Mouse (Mus musculus) testis, adult 2 months (tissue): ENCODE measurements around the gene Zfp62. TPM values are rescaled to one million over a fixed set of nuclear protein-coding genes. Genes with fewer than 3 reads are reported as not detected.

Source experiments
- H3K27ac ChIP-seq: fragments of 200-500 bp; 2 replicates; pipeline ENCODE4 v1.5.1; 2012; ENCODE audit warnings: low read depth, low read length; ENCODE audit not compliant: control insufficient read depth, insufficient read depth
- H3K27me3 ChIP-seq: fragments of 200-500 bp; 2 replicates; pipeline ENCODE4 v1.6.1; 2012; ENCODE audit warnings: mild to moderate bottlenecking, low read length, moderate library complexity; ENCODE audit not compliant: control insufficient read depth, insufficient read depth
- H3K36me3 ChIP-seq: fragments of 200-500 bp; 2 replicates; pipeline ENCODE4 v1.6.1; 2012; ENCODE audit warnings: mild to moderate bottlenecking, low read length; ENCODE audit not compliant: control insufficient read depth, insufficient read depth
- H3K4me1 ChIP-seq: fragments of 200-500 bp; 2 replicates; pipeline ENCODE4 v1.6.1; 2012; ENCODE audit warnings: low read length; ENCODE audit not compliant: control insufficient read depth, insufficient read depth
- H3K4me3 ChIP-seq: fragments of 200-500 bp; 2 replicates; pipeline ENCODE4 v1.5.1; 2012; ENCODE audit warnings: low read depth, mild to moderate bottlenecking, low read length, moderate library complexity, mixed read lengths; ENCODE audit not compliant: control insufficient read depth
- CTCF ChIP-seq: fragments of 200-500 bp; IDR thresholded peaks from 2 replicates; pipeline ENCODE4 v1.5.1; 2012; ENCODE audit warnings: low read depth, mild to moderate bottlenecking, inconsistent platforms, low read length, moderate library complexity; ENCODE audit not compliant: control insufficient read depth, insufficient read depth, insufficient replicate concordance
- POLR2A ChIP-seq: fragments of 200-500 bp; IDR thresholded peaks from 2 replicates; pipeline ENCODE4 v1.6.1; 2012; ENCODE audit warnings: low read depth, mild to moderate bottlenecking, inconsistent platforms, low read length, moderate library complexity; ENCODE audit not compliant: control insufficient read depth
- polyA plus RNA-seq: library from polyadenylated mRNA; depleted of rRNA; stranded (reverse); fragments of >200 nt; gene quantifications from 2 replicates; pipeline ENCODE4 v1.2.3, GENCODE M21; 2012

Gene Zfp62
- polyA plus RNA-seq, 1 experiment: 5.4 TPM

- Histone ChIP-seq H3K4me3 (no peak overlapping the region), H3K36me3 (no peaks in the 10 kb centered on the region; the same call in none of the 2 replicates), H3K27me3 (no peaks in the 10 kb centered on the region), H3K4me1 (no peaks in the 10 kb centered on the region), H3K27ac (no peak overlapping the region)
- no peak for TF ChIP-seq CTCF
- no peak for TF ChIP-seq POLR2A
Observed at GRCm38 (mm10) chr11:49212577-49212976, 9.5 kb downstream of the Zfp62 start.

GRCm38 (mm10) chr11:49213505-49213904 is 10.4 kb downstream of the Zfp62 start:
- TF ChIP-seq CTCF: no peak
- Histone ChIP-seq H3K4me1 (no peaks in the 10 kb centered on the region), H3K27ac (no peak overlapping the region), H3K4me3 (no peak overlapping the region), H3K27me3 (no peaks in the 10 kb centered on the region), H3K36me3 (no peaks in the 10 kb centered on the region; the same call in none of the 2 replicates)

DNA sequence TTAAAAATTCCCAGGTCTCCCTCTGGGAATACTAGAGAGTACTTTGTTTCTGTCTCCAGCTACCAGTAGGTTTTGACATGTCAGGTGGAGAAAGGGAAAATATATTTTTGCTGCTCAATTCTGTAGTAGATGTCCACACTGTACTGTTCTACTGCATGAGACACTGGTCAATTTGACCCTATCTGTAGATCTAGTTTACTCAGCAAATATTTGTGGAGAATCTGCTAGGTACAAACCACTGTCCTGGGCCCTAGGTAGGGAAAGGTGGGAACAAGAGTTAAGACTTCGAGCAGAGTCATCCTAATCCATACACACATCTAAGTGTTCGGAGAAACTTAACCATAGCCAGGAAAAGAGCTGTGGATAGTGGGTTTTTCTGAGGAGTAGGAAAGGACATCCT is 16.2 kb downstream of the Zfp62 start:
- H3K27ac ChIP-seq: no peak overlapping the region
- H3K4me1 ChIP-seq: no peaks in the 10 kb centered on the region
- H3K27me3 ChIP-seq: no peaks in the 10 kb centered on the region
- H3K4me3 ChIP-seq: no peak overlapping the region
- no peak for TF ChIP-seq POLR2A
- no peak for TF ChIP-seq CTCF
- H3K36me3 ChIP-seq: no peaks in the 10 kb centered on the region; the same call in none of the 2 replicates

GRCm38 (mm10) chr11:49224455-49224854 is 21.4 kb downstream of the Zfp62 start:
- Histone ChIP-seq H3K27ac (no peak overlapping the region), H3K4me1 (no peaks in the 10 kb centered on the region), H3K4me3 (no peak overlapping the region), H3K36me3 (no peaks in the 10 kb centered on the region), H3K27me3 (no peaks in the 10 kb centered on the region)
- TF ChIP-seq CTCF: no peak
- no peak for TF ChIP-seq POLR2A

DNA sequence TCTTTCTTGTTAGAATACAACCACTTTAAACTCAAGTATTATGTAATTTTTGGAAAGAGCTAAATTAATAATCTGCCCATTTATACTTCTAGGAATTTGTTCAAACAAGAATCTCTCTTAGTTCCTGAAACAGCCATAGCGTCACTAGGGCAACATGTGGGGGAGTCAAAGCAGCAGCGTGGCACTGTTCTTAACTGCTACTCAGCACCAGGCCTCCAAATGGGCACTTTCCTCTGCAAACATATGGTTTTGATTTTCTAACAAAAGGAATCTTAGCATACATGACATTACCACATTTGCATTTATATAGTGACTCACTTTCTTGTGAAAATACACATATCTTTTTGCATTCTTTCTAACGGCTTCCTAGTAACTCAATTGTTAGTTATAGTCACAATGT is 29.7 kb downstream of the Zfp62 start:
- H3K4me3 ChIP-seq: no peak overlapping the region
- no peaks in the 10 kb centered on the region for H3K4me1 ChIP-seq
- TF ChIP-seq CTCF: no peak
- TF ChIP-seq POLR2A: no peak
- no peaks in the 10 kb centered on the region for H3K36me3 ChIP-seq
- no peaks in the 10 kb centered on the region for H3K27me3 ChIP-seq
- H3K27ac ChIP-seq: no peak overlapping the region

DNA sequence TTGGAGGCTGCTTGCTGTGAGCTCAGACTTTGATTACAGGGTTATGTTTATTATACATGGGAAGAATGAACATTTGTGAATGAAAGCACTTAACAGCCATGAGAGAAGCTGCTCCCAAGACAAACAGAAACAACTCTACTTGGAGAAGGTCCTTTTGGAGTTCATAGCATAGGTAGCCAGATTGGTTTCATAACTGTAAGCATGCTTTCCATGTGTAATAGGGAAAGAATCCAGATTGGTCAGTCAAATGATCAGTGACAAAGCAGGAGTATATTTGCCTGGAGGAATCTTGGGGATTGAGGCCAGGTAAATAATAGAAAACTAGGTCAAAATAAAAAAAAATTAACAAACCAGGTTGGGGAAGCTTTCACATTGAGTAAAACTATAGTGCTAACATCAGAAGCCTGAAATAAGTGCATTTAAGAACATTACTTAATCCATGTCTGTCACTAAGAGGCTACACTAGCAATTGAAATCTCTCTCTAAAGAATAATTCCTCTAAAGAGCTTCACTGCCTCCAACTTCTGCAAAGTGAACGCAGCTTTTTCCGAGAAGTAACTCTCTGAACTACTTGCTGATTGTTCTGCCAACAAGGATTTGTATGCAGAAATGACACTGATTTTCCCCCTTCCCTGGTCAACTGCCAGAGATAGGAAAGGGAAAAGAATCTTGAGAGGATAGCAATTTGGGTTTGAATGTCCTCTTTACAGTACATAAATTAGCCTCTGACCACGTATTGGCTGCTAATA is 32.5 kb downstream of the Zfp62 start:
- H3K27ac ChIP-seq: no peak overlapping the region
- no peak overlapping the region for H3K4me3 ChIP-seq
- TF ChIP-seq CTCF (no peak), POLR2A (no peak)
- no peaks in the 10 kb centered on the region for H3K27me3 ChIP-seq
- H3K36me3 ChIP-seq: no peaks in the 10 kb centered on the region
- H3K4me1 ChIP-seq: no peaks in the 10 kb centered on the region

- Histone ChIP-seq H3K36me3 (no peaks in the 10 kb centered on the region), H3K27ac (no peak overlapping the region), H3K4me1 (no peaks in the 10 kb centered on the region), H3K4me3 (no peak overlapping the region), H3K27me3 (no peaks in the 10 kb centered on the region)
- TF ChIP-seq CTCF (no peak), POLR2A (no peak)
Observed at GRCm38 (mm10) chr11:49236891-49237290, 33.8 kb downstream of the Zfp62 start.

DNA sequence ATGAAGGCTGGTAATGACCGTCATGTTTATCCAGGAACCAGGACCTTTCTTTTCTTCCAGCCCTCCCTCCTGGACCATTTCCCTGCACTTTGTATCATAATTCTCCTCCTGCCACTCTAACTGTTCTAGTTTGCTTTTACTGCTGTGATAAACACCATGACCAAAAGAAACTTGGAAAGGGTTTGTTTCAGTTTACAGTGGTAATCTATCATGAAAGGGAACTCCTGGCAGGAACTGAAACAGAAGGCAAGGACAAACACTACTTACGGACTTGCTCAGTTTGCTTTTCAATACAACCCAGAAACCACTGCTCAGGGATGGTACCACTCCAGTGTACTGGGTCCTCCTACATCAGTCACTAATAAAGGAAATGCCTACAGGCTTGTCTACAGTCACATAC is 34.4 kb downstream of the Zfp62 start:
- TF ChIP-seq POLR2A (no peak), CTCF (no peak)
- Histone ChIP-seq H3K4me1 (no peaks in the 10 kb centered on the region), H3K4me3 (no peak overlapping the region), H3K36me3 (no peaks in the 10 kb centered on the region), H3K27ac (no peak overlapping the region), H3K27me3 (no peaks in the 10 kb centered on the region)
